Mouse (Mus musculus): ENCODE data around the gene Chrne. TPM values are rescaled to one million over a fixed set of nuclear protein-coding genes. Genes with fewer than 3 reads are reported as not detected.

The Chrne gene
- total RNA-seq (2021): not detected
- long read RNA-seq, experiment 1: 0 reads
- long read RNA-seq, experiment 2: 0 reads

GRCm38 (mm10) chr11:70619101-70619500 is at the start of gene Chrne:
Gene Chrne (minus strand): TSS chr11:70619216.
- intact Hi-C loops (cut with DNase I): loop anchor here (10.0 kb wide), 1 partner anchor 204 kb away; the partner anchor contains the start of gene Pelp1
- no peak for DNase-seq

DNA sequence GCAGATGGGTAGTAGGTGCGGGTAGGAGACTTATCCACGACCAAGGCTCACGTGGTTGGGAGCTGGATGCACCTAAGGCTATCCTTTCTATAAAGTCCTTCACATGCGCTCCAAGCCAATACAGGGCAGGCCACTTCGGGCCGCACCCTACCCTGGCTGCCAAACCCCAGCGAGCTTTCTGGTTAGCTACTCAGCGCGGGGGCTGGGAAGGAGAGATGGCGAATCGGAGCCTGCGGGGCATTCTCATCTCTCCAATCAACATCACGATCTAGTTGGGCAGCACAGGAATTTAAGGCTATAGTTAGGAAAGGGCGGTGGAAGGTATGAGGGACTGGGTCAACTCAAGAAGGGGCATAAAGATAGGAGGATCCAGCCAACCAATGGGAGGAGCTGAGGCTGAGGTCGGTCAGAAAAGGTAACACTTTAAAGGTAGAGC is 49.3 kb upstream of the Chrne start:
- peak; percentile 61 to 67 for DNase-seq
- intact Hi-C loops (cut with DNase I): no loop called here

DNA sequence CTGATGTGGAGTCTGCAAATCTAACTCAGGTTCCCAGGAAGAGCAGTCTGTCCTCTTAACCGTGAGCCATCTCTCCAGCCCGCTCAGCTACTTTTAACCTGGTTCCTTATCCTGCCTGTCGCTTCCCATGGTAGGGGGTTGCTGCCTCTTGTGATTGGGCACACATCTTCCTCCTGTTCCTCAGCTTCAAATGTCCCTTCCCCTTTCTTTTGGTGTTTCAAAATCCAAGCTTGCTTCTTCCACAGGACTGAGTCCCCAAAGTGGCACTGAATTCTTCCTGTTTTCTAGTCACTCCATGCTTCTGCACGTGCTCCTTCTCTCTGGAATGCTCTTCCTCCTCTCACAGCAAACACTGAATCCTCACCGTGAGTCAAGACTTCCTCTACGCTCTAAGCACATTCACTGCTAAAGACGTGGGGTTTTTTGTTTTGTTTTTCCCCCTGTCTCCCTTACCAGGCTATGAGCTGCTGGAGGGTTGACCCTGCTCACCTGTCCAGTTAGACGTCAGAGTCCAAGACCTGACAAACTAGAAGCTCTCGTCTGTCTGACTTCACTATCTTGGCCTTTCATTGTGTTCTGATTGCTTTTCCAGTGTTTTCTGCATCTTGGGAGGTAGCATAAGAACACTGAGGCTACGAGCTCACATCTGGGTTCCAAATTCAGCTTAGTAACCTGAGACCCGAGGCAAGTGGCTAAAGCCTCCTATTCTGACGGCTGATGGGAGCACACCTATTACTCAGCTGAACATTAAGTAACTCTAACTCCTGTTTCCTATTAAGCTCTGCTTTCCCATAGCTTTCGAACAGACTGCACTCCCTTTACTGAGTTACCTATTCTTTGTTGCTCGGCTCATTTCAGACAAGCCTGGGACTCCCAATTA is 48.5 kb upstream of the Chrne start:
- intact Hi-C loops (cut with DNase I): no loop called here
- DNase-seq: no peak

DNA sequence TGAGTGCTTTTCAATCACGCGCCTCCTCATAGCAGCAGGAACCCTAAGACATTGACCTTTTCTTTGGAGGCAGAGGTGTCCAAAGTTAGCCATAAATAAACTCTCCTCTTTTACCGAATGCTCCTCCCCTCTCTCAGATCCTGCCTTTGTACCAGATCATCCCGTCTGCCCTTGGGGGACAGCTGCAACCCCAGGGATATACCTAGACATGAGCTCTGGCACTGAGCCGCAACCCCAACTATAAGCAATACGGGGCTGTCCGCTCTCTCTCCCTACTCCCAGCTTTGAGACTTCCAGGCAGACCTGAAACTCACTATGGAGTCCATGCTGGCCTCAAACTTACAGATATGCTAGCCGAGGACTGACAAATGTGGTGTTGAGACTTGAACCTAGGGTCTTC is 47.7 kb upstream of the Chrne start:
- intact Hi-C loops (cut with DNase I): no loop called here
- DNase-seq: no peak

DNA sequence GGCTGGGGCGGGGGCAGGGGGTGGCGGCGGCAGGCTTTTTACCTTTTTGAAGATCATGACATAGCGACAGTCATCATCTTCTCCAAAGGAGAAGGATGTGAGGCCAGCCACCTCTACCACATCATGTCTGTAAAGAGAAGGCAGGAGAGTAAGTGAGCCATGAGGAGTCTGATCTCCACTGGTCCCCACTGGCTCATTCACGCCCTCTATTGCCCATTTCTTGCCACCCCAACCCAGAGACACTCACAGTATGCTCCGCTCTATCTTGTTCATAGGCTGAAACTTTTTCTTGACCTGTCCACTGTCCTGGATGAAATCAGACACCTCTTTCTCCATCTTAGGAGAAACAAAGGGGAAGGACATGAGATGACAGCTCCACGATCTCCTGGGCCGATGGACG is 45.7 kb upstream of the Chrne start:
- intact Hi-C loops (cut with DNase I): no loop called here
- no peak for DNase-seq

GRCm38 (mm10) chr11:70663957-70664356 is 44.9 kb upstream of the Chrne start:
- intact Hi-C loops (cut with DNase I): no loop called here
- DNase-seq: peak; percentile 55 to 65

GRCm38 (mm10) chr11:70663101-70663500 is 44.1 kb upstream of the Chrne start:
- no peak for DNase-seq
- intact Hi-C loops (cut with DNase I): no loop called here

DNA sequence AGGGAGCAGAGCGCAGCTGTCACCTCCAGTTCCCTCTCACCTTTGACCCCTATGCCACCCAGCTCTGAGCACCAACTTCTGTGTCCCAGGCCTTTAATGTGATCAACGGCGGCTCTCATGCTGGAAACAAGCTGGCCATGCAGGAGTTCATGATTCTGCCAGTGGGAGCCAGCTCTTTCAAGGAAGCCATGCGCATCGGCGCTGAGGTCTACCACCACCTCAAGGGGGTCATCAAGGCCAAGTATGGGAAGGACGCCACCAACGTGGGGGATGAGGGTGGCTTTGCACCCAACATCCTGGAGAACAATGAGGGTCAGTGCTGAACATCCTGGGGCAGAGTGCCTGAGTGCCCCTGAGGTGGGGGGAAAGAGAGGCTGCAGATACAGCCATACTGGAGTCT is 41.6 kb upstream of the Chrne start:
- no peak for DNase-seq
- intact Hi-C loops (cut with DNase I): no loop called here

- no peak for DNase-seq
- intact Hi-C loops (cut with DNase I): loop anchor here (10.0 kb wide), 1 partner anchor 664 kb away; the partner anchor contains the start of genes Gabarap and Phf23
Measured at GRCm38 (mm10) chr11:70658942-70659341, 39.9 kb upstream of the Chrne start.

- intact Hi-C loops (cut with DNase I): loop anchor here (10.0 kb wide), 1 partner anchor 664 kb away; the partner anchor contains the start of genes Gabarap and Phf23
- no peak for DNase-seq
Measured at GRCm38 (mm10) chr11:70658521-70658920, 39.5 kb upstream of the Chrne start.

DNA sequence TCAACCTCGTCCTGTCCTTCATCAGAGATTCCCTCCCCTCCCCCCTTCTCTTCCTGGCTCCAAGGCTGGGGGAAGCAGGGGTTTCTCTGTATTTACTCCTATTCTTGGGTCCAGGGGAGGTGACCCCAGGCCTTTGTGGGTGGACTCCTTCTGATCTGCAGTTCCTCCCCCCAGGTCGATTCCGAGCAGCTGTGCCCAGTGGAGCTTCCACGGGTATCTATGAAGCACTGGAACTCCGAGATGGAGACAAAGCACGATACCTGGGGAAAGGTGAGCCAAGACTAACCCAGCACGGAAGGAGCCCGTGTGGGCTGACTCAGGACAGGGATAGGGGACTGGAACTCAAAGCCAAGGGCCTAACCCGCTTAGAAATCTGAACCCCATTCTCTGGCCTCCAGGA is 39.0 kb upstream of the Chrne start:
- no peak for DNase-seq
- intact Hi-C loops (cut with DNase I): loop anchor here (10.0 kb wide), 1 partner anchor 663 kb away; the partner anchor contains the start of genes Gabarap and Phf23

- intact Hi-C loops (cut with DNase I): loop anchor here (10.0 kb wide), 1 partner anchor 663 kb away; the partner anchor contains the start of genes Gabarap and Phf23
- DNase-seq: no peak
Measured at GRCm38 (mm10) chr11:70657573-70657972, 38.6 kb upstream of the Chrne start.

- intact Hi-C loops (cut with DNase I): loop anchor here (10.0 kb wide), 1 partner anchor 662 kb away; the partner anchor contains the start of genes Gabarap and Phf23
- DNase-seq: peak; percentile 65
Measured at GRCm38 (mm10) chr11:70656964-70657363, 37.9 kb upstream of the Chrne start, which contains the start of gene Eno3. Gene Eno3 (plus strand): TSS chr11:70657202.

DNA sequence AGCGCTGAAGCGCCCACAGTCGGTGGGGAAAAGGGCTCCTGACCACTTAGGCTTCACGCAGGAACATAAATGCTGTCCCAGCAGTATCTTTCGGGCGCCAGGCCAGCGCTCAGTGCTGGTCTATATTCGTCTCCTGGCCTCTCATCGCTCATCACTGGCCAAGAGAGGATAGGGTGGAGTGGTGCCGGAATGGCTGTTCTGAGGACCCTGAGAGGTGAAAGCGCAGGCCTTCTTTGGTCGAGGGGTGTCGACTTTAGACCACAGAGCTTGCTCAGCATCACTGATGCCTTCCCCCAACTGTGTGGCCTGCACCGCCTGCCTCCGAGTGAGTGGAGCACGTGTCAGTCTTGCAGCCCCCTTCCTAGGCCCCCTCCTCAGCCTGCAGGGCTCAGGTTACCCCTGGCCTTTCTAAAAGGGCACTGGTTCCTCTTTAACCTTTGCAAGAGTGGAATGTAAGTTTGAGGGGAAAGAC is 37.5 kb upstream of the Chrne start:
- intact Hi-C loops (cut with DNase I): loop anchor here (10.0 kb wide), 1 partner anchor 662 kb away; the partner anchor contains the start of genes Gabarap and Phf23
- peak; percentile 79 to 84 for DNase-seq

DNA sequence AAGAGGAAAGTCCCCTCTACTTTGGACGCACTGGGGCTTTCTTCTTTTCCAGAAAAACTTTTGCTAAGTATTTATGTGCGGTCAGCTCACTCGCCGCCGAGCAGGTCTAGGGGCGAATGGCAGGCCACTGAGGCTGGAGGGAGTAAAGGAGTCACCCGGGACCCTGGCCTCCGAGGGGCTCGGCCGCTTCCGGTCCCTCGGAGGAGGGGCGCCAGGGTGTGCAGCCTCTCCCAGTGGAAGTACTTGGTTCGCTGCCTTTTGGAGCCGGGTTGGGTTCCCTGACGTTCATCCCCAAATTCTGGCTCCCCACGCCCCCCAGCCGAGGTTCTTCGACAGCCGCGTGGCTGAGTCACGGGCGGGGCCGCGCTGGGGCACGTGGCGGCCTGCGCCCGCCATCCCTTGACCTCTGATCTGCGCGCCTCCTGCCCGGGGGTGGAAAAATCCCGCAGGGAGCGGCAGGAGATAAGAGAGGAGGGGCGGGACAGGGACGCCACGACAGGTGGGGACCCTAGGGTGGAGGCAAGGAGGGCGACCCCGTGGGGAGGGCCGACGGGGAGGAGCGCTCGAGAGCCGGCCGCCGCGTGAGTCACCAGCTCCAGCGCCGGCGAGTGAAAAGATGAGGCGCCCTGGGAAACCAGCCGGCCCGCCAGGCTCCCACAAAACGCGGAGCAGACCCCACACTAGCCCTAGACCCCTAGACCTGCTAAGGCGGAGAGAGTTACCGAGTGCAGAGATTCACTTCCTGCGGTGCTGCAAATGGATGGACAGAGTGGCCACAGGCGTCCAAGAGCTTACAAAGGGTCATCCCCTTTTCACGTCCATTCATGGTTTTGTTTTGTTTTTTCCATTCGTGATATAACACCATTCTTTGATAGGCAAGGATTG is 36.8 kb upstream of the Chrne start:
- peak; percentile 72 to 76 for DNase-seq
- intact Hi-C loops (cut with DNase I): loop anchor here (2.0 to 10.0 kb wide), 2 partner anchors 31 to 661 kb away; partner anchors contain the start of genes Gabarap and Phf23

GRCm38 (mm10) chr11:70654923-70655570 is 36.0 kb upstream of the Chrne start:
- intact Hi-C loops (cut with DNase I): loop anchor here (2.0 to 10.0 kb wide), 2 partner anchors 32 to 660 kb away; partner anchors contain the start of genes Gabarap and Phf23
- DNase-seq: peak; percentile 86 to 87

DNA sequence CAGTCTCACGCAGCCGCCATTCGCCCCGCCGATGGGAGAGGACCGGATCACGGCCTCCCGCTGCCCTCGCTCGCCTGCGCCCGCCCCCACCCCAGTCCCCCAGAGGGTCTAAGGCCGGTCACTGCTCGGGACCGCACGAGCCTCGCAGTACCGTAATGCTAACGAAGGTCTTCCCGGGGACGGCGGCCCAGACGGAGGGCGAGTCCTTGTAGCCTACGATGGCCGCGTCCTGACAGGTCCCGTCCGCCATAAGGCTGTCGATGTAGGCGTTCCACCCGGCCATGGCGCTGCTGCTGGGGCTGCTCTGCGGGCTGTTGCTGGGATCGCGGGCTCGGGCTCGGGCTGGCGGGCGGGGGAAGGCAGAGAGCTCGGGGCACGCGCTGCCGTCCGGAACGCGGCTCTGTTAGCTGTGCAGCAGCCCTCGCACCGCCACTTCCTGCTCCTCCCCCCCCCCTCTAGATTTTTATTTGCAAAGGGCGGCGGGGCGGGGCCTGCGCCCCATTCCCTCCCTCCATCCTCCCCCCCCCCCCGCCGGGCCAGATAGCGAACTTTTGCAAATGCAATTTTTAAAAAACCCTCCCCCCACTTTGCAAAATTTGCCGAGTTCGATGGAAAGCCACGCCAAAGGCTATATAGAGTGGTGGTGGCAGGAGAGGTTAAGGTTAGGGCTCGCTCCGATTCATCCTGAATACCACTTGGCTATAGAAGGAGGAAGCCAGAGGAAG is 35.3 kb upstream of the Chrne start, which contains the start of gene Pfn1:
Gene Pfn1 (minus strand): TSS at position 447 of the 725 bp plus-strand sequence.
- peak; percentile 78 to 83 for DNase-seq
- intact Hi-C loops (cut with DNase I): loop anchor here (2.0 to 10.0 kb wide), 2 partner anchors 32 to 660 kb away; partner anchors contain the start of genes Gabarap and Phf23

- DNase-seq: peak; percentile 76 to 77
- intact Hi-C loops (cut with DNase I): loop anchor here (2.0 to 10.0 kb wide), 2 partner anchors 33 to 659 kb away; partner anchors contain the start of genes Gabarap and Phf23
Measured at GRCm38 (mm10) chr11:70653345-70654197, 34.6 kb upstream of the Chrne start.

All from heart, postnatal 14 days (tissue).